Mouse (Mus musculus) MEL (cell line): ENCODE measurements around the gene Lce1i. TPM values are rescaled to one million over a fixed set of nuclear protein-coding genes. Genes with fewer than 3 reads are reported as not detected.

Source experiments
- DNase-seq: peaks from one replicate; pipeline ENCODE4 v3.0.0; 2011; ENCODE audit warnings: low read depth, low spot score
- H3K27ac ChIP-seq: 2 replicates; pipeline ENCODE4 v1.5.1; 2012; ENCODE audit warnings: low read depth, mild to moderate bottlenecking, control low read depth, low read length, moderate library complexity; ENCODE audit not compliant: control insufficient read depth
- H3K27me3 ChIP-seq, 2 experiments: fragments of 150-350 bp in 1 of 2; sonication (generic) in 1 of 2; 2 replicates each; pipeline ENCODE4 v1.6.1; 2012; ENCODE audit warnings: low read length in 2 of 2, mild to moderate bottlenecking in 2 of 2, improper control_type of control experiment in 1 of 2, moderate library complexity in 1 of 2; ENCODE audit not compliant: insufficient read depth in 2 of 2, control insufficient read depth in 1 of 2
- H3K36me3 ChIP-seq, 2 experiments: 2 replicates each; pipeline ENCODE4 v1.6.1; 2012 to 2014; ENCODE audit warnings: low read length in 2 of 2, improper control_type of control experiment in 1 of 2, inconsistent platforms in 1 of 2, mild to moderate bottlenecking in 1 of 2; ENCODE audit not compliant: insufficient read depth in 2 of 2, control insufficient read depth in 1 of 2
- H3K4me1 ChIP-seq, 2 experiments: fragments of 150-350 bp in 1 of 2; sonication (generic) in 1 of 2; 2 replicates each; pipeline ENCODE4 v1.6.1; 2012; ENCODE audit warnings: low read length in 2 of 2, improper control_type of control experiment in 1 of 2, mild to moderate bottlenecking in 1 of 2; ENCODE audit not compliant: insufficient read depth in 2 of 2, control insufficient read depth in 1 of 2
- H3K4me3 ChIP-seq, 2 experiments: fragments of 150-350 bp in 1 of 2; sonication (generic) in 1 of 2; 2 replicates each; pipeline ENCODE4 v1.5.1; 2012; ENCODE audit warnings: low read depth in 2 of 2, low read length in 2 of 2, mild to moderate bottlenecking in 2 of 2, moderate library complexity in 2 of 2, control low read depth in 1 of 2, improper control_type of control experiment in 1 of 2; ENCODE audit not compliant: control insufficient read depth in 1 of 2, insufficient read depth in 1 of 2
- H3K79me2 ChIP-seq: 2 replicates; pipeline ENCODE4 v1.6.1; 2012; ENCODE audit warnings: mild to moderate bottlenecking, low read length, moderate library complexity; ENCODE audit not compliant: control insufficient read depth, poor library complexity, insufficient read depth
- H3K9ac ChIP-seq: 2 replicates; pipeline ENCODE4 v1.6.1; 2012; ENCODE audit warnings: low read depth, mild to moderate bottlenecking, control low read depth, low read length, moderate library complexity; ENCODE audit not compliant: control insufficient read depth, poor library complexity, severe bottlenecking
- H3K9me3 ChIP-seq: fragments of 150-350 bp; sonication (generic); replicated peaks from 2 replicates; pipeline ENCODE4 v1.6.1; 2012; ENCODE audit warnings: mild to moderate bottlenecking, low read length, improper control_type of control experiment, moderate library complexity; ENCODE audit not compliant: insufficient read depth
- CHD1 ChIP-seq: IDR thresholded peaks from 2 replicates; pipeline ENCODE4 v1.6.1; 2012; ENCODE audit warnings: low read depth, mild to moderate bottlenecking, inconsistent platforms, low read length, improper control_type of control experiment
- CTCF ChIP-seq, 3 experiments: IDR thresholded peaks in 2 of 3; conservative IDR thresholded peaks in 1 of 3; 2 replicates each; pipeline ENCODE4 v1.5.1; 2011 to 2012; ENCODE audit warnings: low read length in 3 of 3, low read depth in 2 of 3, mild to moderate bottlenecking in 2 of 3, improper control_type of control experiment in 1 of 3, inconsistent platforms in 1 of 3, mixed read lengths in 1 of 3, moderate library complexity in 1 of 3; ENCODE audit not compliant: control insufficient read depth in 1 of 3, insufficient read depth in 1 of 3, poor library complexity in 1 of 3, severe bottlenecking in 1 of 3
- EP300 ChIP-seq, 2 experiments: IDR thresholded peaks; 2 replicates each; pipeline ENCODE4 v1.6.1; 2011; ENCODE audit warnings: improper control_type of control experiment in 2 of 2, low read length in 2 of 2, low read depth in 1 of 2, mild to moderate bottlenecking in 1 of 2
- ETS1 ChIP-seq: IDR thresholded peaks from 2 replicates; pipeline ENCODE4 v1.6.1; 2012; ENCODE audit warnings: low read depth, mild to moderate bottlenecking, inconsistent platforms, low read length, improper control_type of control experiment, moderate library complexity
- GABPA ChIP-seq: IDR thresholded peaks from 2 replicates; pipeline ENCODE4 v1.6.1; 2012; ENCODE audit warnings: low read depth, mild to moderate bottlenecking, inconsistent platforms, low read length, improper control_type of control experiment, moderate library complexity
- GATA1 ChIP-seq: IDR thresholded peaks from 2 replicates; pipeline ENCODE4 v1.6.1; 2011; ENCODE audit warnings: low read depth, low read length, improper control_type of control experiment
- JUND ChIP-seq: IDR thresholded peaks from 2 replicates; pipeline ENCODE4 v1.6.1; 2011; ENCODE audit warnings: low read depth, mild to moderate bottlenecking, improper control_type of control experiment, low read length
- KAT2A ChIP-seq: conservative IDR thresholded peaks from 2 replicates; pipeline ENCODE4 v1.6.1; 2012; ENCODE audit warnings: low read depth, low read length, improper control_type of control experiment, inconsistent platforms
- MAFK ChIP-seq: IDR thresholded peaks from 2 replicates; pipeline ENCODE4 v1.6.1; 2011; ENCODE audit warnings: low read depth, mild to moderate bottlenecking, low read length, improper control_type of control experiment, borderline replicate concordance
- MAX ChIP-seq: IDR thresholded peaks from 2 replicates; pipeline ENCODE4 v1.6.1; 2011; ENCODE audit warnings: low read length, improper control_type of control experiment
- MAZ ChIP-seq: IDR thresholded peaks from 2 replicates; pipeline ENCODE4 v1.6.1; 2012; ENCODE audit warnings: low read depth, mild to moderate bottlenecking, inconsistent platforms, low read length, improper control_type of control experiment
- MEF2A ChIP-seq: IDR thresholded peaks from 2 replicates; pipeline ENCODE4 v1.6.1; 2014; ENCODE audit warnings: low read depth, mild to moderate bottlenecking, inconsistent platforms, low read length, improper control_type of control experiment; ENCODE audit not compliant: poor library complexity, insufficient replicate concordance, severe bottlenecking; ENCODE audit errors: extremely low read depth
- MYB ChIP-seq: IDR thresholded peaks from 2 replicates; pipeline ENCODE4 v1.6.1; 2011; ENCODE audit warnings: mild to moderate bottlenecking, low read depth, low read length, improper control_type of control experiment
- NELFE ChIP-seq: IDR thresholded peaks from 2 replicates; pipeline ENCODE4 v1.6.1; 2011; ENCODE audit warnings: low read depth, low read length, improper control_type of control experiment
- POLR2A ChIP-seq, 2 experiments: IDR thresholded peaks; 2 replicates each; pipeline ENCODE4 v1.6.1; 2011 to 2012; ENCODE audit warnings: low read length in 2 of 2, mild to moderate bottlenecking in 2 of 2, control low read depth in 1 of 2, improper control_type of control experiment in 1 of 2, low read depth in 1 of 2, moderate library complexity in 1 of 2; ENCODE audit not compliant: control insufficient read depth in 1 of 2, insufficient read depth in 1 of 2, poor library complexity in 1 of 2
- POLR2AphosphoS2 ChIP-seq: IDR thresholded peaks from 2 replicates; pipeline ENCODE4 v1.6.1; 2011; ENCODE audit warnings: low read length, improper control_type of control experiment
- SMC3 ChIP-seq: IDR thresholded peaks from 2 replicates; pipeline ENCODE4 v1.6.1; 2011; ENCODE audit warnings: low read depth, low read length, improper control_type of control experiment
- TCF12 ChIP-seq: IDR thresholded peaks from 2 replicates; pipeline ENCODE4 v1.6.1; 2014; ENCODE audit warnings: low read depth, mild to moderate bottlenecking, inconsistent platforms, low read length, improper control_type of control experiment, moderate library complexity
- UBTF ChIP-seq: IDR thresholded peaks from 2 replicates; pipeline ENCODE4 v1.6.1; 2012; ENCODE audit warnings: low read depth, mild to moderate bottlenecking, inconsistent platforms, low read length, improper control_type of control experiment, moderate library complexity, borderline replicate concordance; ENCODE audit not compliant: insufficient read depth
- USF1 ChIP-seq: IDR thresholded peaks from 2 replicates; pipeline ENCODE4 v1.6.1; 2014; ENCODE audit warnings: low read depth, mild to moderate bottlenecking, inconsistent platforms, low read length, improper control_type of control experiment, moderate library complexity
- USF2 ChIP-seq, 2 experiments: IDR thresholded peaks; 2 replicates each; pipeline ENCODE4 v1.6.1; 2011 to 2012; ENCODE audit warnings: improper control_type of control experiment in 2 of 2, low read length in 2 of 2, borderline replicate concordance in 1 of 2, inconsistent platforms in 1 of 2, low read depth in 1 of 2, mild to moderate bottlenecking in 1 of 2; ENCODE audit not compliant: insufficient read depth in 1 of 2
- ZC3H11A ChIP-seq: IDR thresholded peaks from 2 replicates; pipeline ENCODE4 v1.6.1; 2012; ENCODE audit warnings: low read depth, mild to moderate bottlenecking, inconsistent platforms, low read length, improper control_type of control experiment
- ZMIZ1 ChIP-seq: IDR thresholded peaks from 2 replicates; pipeline ENCODE4 v1.6.1; 2012; ENCODE audit warnings: low read depth, mild to moderate bottlenecking, inconsistent platforms, low read length, improper control_type of control experiment, moderate library complexity
- ZNF384 ChIP-seq: IDR thresholded peaks from 2 replicates; pipeline ENCODE4 v1.6.1; 2012; ENCODE audit warnings: low read depth, mild to moderate bottlenecking, inconsistent platforms, low read length, improper control_type of control experiment
- polyA plus RNA-seq, 2 experiments: library from polyadenylated mRNA; stranded (reverse) in 1 of 2; unstranded in 1 of 2; fragments of >175 nt in 1 of 2; fragments of >200 nt in 1 of 2; gene quantifications; 2 replicates each; pipeline versions ENCODE4 v1.2.1 to v1.2.4; 2012; ENCODE audit warnings: low replicate concordance in 2 of 2, low read depth in 1 of 2; ENCODE audit not compliant: insufficient read length in 2 of 2, insufficient read depth in 1 of 2, missing spikeins in 1 of 2
- total RNA-seq: library from RNA; depleted of rRNA; stranded (reverse); fragments of 300-350 nt; gene quantifications from 2 replicates; pipeline ENCODE4 v1.2.3, GENCODE M21; 2012; rRNA removed

The Lce1i gene
- not detected in 2 replicates for total RNA-seq
- not detected for polyA plus RNA-seq

DNA sequence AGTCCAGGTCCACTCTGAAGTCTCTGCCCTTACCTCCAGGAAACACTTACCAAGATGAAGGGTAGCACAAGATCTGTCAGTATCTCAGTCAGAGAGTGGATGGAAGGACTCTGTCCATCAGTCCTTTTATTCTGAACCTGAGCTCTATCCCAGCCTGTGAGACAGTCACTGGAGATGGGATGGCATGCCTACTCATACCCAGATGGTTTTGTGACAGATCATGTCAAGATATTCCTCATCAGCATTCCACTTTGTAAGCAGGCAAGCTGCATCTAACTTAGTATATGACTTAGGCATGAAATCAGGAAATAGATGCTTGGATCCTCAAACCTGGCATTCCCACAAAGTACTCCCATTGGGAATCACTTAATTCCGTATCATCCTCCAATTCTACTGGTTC, at the start of gene Lce1i:
Lce1i (minus strand) TSS at position 101 of the 400 bp plus-strand sequence.
- Histone ChIP-seq H3K9me3 (no peaks in the 10 kb centered on the region), H3K36me3 (no peaks in the 10 kb centered on the region), H3K4me3 (no peak within 1 kb of the TSS), H3K4me1 (no peaks in the 10 kb centered on the region), H3K9ac (no peak within 1 kb of the TSS), H3K27me3 (no peaks in the 10 kb centered on the region), H3K27ac (no peak within 1 kb of the TSS), H3K79me2 (no peaks in the 10 kb centered on the region)
- no peak for DNase-seq
- TF ChIP-seq NELFE: no peak
- no peak for TF ChIP-seq MYB
- TF ChIP-seq MEF2A: no peak
- TF ChIP-seq USF2 (IDR thresholded peaks at IDR 0.05; ENCODE audit: borderline replicate concordance in 1 of 2, insufficient read depth in 1 of 2, low read depth in 1 of 2, low read length in 2 of 2): no peak
- TF ChIP-seq GATA1: no peak
- no peak for TF ChIP-seq EP300 (IDR thresholded peaks at IDR 0.05; ENCODE audit: low read depth in 1 of 2, low read length in 2 of 2)
- TF ChIP-seq MAX: no peak
- no peak for TF ChIP-seq ZC3H11A
- TF ChIP-seq UBTF: no peak
- TF ChIP-seq KAT2A: no peak
- TF ChIP-seq ETS1: no peak
- TF ChIP-seq ZMIZ1: no peak
- TF ChIP-seq JUND: no peak
- TF ChIP-seq SMC3: no peak
- TF ChIP-seq CHD1: no peak
- no peak for TF ChIP-seq USF1
- no peak for TF ChIP-seq GABPA

DNA sequence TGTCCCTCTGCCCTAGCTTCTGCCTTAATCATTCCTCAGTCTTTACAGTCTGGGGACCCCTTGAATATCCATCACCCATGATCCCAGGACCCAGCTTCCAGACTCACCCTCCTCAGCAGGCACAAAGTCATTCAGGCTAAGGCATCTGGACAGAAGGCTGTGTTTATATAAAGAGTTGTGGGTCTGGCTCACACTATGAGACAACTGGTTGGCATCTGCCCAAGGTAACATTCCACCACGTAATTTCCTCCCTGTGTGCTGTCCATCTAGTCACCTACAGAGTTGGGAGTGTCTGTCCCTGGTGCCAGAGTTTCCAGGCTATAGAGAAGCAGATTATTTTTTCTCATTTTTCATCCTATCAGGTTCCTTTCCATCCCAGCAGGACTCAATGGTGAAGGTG, 48.4 kb upstream of the Lce1i start, which contains the start of gene Kprp:
Kprp (minus strand) TSS at position 140 of the 400 bp plus-strand sequence.
- no peaks in the 10 kb centered on the region for H3K79me2 ChIP-seq
- no peak within 1 kb of the TSS for H3K27ac ChIP-seq
- no peaks in the 10 kb centered on the region for H3K27me3 ChIP-seq
- TF ChIP-seq USF1 (no peak), MAFK (no peak), POLR2A (IDR thresholded peaks at IDR 0.05; ENCODE audit: control insufficient read depth in 1 of 2, insufficient read depth in 1 of 2, low read depth in 1 of 2, low read length in 2 of 2, poor library complexity in 1 of 2) (no peak), TCF12 (no peak), MAZ (no peak), ZNF384 (no peak), JUND (no peak), MEF2A (no peak), CTCF (IDR thresholded peaks at IDR 0.05 in 2 of 3, conservative IDR thresholded peaks at IDR 0.05 in 1 of 3; ENCODE audit: control insufficient read depth in 1 of 3, insufficient read depth in 1 of 3, low read depth in 2 of 3, low read length in 3 of 3, poor library complexity in 1 of 3, severe bottlenecking in 1 of 3) (no peak), UBTF (no peak), POLR2AphosphoS2 (no peak), USF2 (IDR thresholded peaks at IDR 0.05; ENCODE audit: borderline replicate concordance in 1 of 2, insufficient read depth in 1 of 2, low read depth in 1 of 2, low read length in 2 of 2) (no peak)
- H3K9me3 ChIP-seq: no peaks in the 10 kb centered on the region
- no peaks in the 10 kb centered on the region for H3K4me1 ChIP-seq
- no peak within 1 kb of the TSS for H3K4me3 ChIP-seq
- DNase-seq: no peak
- no peak within 1 kb of the TSS for H3K9ac ChIP-seq
- no peaks in the 10 kb centered on the region for H3K36me3 ChIP-seq
